Mouse (Mus musculus) ovary, adult 18-20 months (tissue): ENCODE measurements around the gene Plekha8.

Experiments used
- DNase-seq: peaks from one replicate; pipeline ENCODE4 v3.0.0; 2022; ENCODE audit warnings: low spot score, mixed read lengths

Gene Plekha8

DNA sequence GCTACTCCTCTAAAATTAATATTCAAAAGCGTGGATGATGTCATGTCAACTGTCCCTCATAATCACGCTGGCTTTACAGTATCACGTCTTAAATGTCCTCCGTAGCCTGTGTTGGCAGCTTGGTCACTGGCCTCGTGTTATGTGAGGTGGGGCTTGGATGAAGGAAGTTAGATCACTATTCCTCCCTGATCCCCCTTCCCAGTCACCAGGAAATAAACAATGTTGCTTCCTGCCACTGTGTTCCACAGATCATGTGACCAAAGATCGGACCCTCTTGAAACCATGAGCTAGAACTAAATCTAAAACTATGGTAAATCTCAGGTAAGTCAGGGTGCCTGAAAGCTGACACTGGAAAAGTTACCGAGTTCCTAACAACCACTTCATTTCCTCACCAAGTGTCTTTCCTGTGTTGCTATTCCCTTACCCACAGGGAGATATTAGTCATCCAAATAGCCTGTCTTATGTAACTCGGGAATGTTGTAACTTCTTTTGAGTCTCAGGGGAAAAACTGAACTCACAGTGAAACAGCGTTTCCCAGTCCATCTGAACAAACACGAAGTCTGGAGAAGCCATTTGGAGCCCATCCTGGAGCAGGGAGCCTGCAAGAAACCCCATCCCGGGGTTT, 60.7 kb downstream of the Plekha8 start:
- no peak for DNase-seq

DNA sequence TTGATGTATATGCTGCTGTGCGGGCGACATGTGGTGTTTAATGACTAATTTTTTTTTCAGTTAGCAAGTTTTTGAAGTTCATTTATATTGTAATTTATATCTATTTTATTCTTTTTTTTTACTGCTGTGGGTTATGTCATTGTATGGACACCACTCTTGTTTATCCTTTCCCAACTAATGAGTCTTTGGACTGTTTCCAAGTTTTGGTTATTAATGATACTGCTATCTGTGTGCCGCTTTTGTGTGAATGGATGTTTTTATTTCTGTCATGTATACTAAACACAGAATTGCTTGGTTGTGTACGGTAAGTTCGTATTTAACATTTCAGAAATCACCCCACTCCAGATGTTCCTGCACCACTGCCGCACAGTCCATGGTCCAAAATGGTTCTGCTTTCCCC, 63.0 kb downstream of the Plekha8 start:
- no peak for DNase-seq

DNA sequence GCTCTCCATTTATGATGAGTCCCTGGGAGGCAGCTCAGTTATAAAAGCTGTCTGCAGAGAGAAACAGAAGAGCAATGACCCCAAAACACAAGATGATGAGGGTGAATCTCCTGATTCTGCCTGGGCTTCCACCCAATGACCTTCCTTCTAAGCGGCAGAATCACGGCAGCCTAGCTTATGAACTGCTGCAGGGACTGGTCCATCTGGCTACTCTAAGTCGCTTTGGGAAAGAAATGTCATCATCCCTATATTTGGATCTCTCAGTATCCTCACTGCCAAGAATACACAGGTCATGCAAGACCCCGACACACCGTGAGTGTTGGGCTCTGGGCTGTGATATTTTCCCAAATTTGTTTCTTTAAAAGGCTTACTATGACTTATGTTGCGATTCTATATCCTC, 75.0 kb downstream of the Plekha8 start:
- DNase-seq = no peak

DNA sequence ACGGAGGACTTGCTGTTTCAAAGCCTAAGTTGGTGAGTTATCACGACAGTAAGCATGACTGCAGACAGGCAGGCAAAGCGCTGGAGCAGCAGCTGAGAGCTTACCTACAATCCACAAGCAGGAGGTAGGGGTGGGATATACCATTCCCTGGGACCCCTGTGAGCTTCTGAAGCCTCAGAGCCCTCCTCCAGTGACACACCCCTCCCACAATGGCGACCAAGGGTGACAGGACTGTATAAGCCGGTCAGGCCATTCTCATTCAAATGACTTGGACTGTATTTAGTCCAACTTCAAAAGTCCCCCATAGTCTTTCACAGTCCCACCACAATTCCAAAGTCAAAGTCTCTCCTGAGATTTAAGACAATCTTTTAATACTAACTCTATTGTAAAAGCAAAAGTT, 78.0 kb downstream of the Plekha8 start:
- no peak for DNase-seq

DNA sequence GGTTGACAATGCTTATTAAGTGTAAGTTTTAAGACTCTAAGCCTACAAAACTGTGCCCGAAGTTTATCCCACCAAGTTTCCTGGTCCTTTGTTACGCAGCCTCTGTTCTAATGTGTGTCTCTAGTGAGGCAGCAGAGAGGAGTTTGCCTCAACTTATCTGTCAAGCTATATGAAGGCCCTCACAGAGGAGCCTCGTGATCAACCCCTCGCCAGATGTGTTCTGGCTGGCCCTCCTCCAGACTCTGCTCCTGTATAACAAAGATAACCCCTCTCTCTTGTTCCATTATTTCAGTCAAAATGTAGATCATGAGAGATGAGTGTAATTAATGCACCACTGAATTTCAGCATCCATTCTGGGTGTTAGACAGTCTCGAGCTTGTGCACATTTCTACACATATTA, 84.8 kb downstream of the Plekha8 start:
- no peak for DNase-seq

DNA sequence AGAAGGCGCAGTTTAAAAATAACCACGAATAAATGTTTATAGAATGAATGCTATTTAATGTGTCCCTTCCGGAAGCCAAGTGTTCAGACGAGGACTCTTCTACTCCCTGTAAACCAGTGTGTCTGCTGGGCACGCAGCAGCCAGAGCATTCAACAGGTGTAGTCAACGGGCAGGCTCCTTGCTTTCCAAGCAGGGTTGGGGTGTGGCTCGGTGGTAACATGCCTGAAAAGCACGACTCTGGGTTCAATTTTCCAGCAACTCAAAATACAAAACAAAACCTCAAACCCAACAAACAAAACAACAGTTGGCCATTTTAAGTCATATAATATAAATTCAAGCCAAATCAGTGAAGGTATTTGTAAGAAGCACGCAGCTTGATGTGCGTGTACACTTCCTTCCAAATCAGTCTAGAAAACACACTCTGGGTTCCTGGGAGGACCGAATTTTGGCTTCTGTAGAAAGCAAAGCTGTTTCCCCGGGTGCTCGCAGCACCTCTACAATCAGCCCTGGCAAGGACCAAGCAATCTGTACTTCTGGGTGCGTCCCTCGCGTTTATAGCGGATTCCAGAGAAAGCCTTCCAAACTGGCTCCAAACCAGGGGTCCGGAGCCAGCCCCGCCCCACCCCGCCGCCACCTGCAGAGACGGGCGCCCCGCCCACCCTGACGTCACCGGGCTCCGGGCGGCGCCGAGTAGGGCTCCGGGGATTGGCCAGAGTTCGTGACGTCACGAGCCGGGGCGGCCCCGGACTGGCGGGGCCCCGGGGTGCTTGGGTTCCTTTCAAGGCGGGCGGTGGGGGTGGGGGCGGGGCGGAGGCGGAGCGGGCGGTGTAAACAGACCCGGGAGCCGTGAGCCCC, 86.2 kb downstream of the Plekha8 start, which contains the start of gene Mturn:
Gene Mturn, plus strand, starts transcription at position 734 of the 855 bp plus-strand sequence.
- DNase-seq = peak; percentile 97

DNA sequence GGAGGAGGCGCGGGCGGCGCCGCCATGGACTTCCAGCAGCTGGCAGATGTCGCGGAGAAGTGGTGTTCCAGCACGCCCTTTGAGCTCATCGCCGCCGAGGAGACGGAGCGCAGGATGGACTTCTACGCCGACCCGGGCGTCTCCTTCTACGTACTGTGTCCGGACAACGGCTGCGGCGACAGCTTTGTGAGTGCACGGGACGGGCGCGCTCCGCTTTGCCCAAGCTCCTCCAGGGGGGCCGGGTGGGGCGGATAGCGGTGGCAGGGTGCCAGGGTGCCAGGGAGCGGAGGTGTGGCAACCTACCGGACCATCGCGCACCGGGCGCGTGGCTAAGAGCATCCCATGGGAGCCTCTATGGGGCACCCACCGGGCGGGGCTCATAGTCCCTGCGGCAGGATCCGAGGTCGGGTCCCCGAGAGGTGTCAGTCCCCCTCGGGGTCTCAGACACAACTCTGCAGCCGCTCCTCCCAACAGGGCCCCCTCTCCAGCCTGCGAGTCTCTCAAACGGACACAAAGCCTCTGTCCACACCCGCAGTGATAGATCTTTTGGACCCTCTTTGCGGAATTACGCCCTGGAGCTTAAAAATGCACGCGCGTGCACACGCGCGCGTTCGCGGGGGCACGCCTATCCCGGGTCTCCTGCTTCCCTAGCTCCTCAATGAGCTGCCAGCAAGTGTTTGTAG, 87.0 kb downstream of the Plekha8 start:
- no peak for DNase-seq

DNA sequence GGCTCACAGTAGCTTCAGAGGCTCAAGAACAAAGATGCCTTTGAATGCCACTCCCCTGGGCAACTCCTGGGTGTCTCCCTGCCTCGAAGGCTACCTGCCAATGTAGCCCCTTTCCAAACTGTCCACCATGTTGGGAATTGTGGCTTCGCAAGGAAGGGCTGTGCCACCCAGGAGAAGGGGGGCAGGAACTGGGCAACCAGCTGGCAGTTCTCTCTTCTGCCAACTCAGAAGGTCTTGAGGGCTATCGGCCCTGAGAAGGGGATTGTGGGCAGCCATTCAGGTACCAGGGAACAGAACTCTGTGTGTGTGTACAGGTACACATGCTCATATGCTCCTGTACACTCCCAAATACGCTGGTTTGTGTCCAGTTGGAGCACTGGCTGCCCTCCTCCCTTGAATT, 89.2 kb downstream of the Plekha8 start:
- DNase-seq = no peak

DNA sequence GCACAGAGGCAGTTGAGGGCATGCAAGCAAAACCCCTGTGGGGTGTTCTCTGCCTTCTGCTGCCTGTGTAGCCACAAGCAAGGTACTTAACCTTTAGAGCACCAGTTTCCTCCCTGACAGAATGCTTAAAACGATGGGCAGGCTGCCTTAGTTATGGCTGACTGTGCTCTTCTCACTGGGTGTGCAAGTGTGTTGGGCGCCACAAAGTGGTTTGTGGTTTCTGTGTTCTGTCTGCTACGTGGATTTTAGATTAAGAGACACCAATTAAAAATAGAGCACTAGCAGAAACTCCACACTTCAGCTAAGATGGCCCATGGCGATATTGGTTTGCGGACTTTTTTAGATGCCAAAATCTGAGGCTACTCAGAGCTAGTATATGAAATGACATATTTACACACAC, 90.2 kb downstream of the Plekha8 start:
- DNase-seq = no peak

DNA sequence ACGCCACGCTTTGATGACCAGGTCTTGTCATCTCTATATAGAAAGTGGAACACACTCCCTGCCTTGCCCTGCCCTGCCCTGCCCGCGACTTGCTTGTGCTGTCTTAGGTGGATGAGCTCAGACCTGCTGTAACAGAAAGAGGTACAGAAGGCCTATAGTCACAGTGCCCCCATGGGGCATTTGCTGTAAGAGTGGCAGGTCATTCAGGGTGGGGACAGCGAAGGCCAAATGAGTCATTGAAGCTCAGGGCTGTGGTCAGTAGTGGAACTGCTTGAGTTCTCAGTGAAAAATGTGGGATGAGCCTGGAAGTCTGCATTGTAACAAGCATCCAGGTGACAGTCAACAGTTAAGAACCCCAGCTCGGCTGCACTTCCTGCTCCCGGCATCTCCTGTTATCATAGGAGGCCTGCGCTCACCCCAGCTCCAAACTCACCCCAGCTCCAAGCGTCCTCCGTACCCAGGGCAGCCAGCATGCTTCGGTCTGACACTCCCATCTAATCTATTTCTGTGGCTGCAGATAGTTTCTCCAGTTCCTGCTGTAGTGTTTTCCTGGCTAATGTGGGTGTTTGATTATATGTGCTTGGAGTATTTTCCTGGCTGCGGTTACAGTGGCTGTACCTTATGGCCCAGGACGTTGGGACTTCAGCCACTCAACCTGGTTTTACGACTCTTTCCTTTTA, 90.9 kb downstream of the Plekha8 start:
- DNase-seq = no peak

DNA sequence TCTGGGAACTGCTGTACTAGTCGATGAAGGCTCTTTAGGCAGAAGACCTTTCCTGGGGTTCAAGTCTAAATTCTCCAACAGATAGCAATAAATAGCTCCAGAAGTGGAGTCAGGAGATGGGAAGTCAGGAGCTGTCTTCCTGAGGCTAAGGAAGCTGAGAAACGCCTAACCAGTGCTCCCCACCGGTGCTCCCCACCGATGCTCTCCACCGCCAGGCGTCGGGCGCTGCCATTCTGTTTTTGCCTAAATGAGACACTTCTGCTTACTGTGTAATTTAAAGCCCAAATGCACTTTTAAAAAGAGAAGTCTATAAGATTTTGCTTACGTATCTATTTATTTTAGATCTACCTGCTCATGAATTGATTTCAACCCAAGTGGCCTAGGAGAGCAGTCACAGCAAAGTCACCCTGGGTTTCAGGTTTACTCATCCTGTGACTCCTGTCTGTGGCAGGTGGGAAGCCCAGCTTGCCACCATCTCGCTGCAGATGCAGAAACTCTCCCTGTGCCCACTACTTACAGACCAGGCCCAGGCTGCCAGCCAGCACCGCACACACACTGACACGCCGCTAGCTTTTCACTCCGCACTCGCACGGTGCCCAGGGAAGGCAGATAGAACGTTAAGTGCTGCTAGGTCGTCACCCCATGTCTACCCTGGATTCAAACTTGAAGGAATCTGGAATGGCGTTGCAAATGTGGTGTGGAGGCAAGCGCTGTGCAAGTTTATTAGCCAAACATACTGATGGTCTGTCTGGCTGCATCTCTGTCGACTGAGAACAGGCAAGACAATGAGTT, 92.2 kb downstream of the Plekha8 start:
- no peak for DNase-seq

DNA sequence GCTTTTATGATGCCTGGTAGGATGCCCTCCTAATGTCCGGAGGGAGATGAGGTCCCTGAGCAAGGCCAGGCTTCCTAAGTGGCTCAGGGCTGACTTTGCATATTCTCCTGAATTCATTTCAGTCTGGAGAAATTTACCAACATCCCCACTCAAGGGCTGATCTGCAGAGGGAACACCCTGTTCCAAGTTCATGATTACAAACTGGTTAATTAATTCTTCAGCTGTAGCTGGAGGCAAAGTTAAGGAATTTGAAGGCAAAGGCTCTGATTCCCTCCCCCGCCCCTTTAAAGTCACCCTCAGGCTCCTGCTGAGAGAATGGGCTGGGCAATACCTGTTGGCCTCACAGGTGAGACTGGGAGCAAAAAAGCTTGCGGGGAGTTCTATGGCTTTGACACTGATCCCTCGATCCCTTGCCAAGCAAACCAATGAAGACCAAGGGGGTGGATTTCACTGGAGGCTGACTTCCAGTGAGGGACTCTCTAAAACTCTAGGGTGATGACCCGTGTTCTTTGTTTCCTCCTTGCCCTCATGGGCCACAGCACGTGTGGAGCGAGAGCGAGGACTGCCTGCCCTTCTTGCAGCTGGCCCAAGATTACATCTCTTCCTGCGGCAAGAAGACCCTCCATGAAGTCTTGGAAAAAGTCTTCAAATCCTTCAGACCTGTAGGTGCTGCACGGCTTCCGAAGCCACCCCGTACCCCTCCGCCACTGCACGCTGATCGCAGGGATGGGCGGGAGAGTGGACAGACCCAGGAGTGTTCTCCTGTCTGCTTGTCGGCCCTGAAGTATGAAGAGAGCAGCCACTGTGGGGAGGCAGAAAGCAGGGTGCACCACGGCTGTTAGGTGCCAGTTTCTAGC, 93.8 kb downstream of the Plekha8 start:
- no peak for DNase-seq

DNA sequence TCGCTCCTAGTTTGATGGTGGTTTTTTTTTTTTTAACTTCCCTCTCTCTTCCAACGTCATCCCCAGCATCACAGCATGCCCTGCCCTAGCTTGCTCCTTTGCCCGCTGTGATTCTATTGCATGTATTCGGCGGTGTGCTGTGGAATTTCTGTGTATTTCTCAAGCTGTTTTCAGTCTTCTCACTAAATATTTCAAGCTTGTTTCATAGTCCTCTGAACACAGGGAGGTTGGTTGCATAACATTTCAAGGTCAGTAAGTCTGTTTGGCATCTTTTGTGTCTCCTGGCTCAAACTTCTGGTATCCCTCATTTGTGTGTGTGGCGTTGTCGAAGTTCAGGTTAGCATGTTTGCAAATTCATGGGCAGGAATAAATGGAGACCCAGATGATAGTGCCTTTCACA, 94.8 kb downstream of the Plekha8 start:
- no peak for DNase-seq

DNA sequence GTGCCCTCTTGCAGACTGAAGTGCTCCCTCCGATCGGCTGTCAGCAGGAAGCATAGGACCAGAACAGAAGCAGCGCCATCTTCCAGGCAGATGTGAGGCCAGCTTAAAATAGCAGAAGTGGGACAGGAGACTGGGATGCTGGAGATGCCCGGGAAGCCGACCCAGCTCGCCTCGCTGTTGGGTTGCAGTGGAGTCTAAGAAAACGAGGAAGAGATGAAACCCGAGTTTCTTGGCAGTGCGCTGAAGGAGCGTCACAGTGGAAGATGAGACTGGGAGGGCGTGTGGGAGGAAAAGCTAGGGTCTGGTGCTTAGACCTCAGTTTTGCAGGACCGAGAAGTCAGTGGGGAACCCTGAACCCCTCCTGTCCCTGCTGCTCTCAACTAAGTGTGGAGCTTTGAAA, 95.9 kb downstream of the Plekha8 start:
- DNase-seq = no peak

DNA sequence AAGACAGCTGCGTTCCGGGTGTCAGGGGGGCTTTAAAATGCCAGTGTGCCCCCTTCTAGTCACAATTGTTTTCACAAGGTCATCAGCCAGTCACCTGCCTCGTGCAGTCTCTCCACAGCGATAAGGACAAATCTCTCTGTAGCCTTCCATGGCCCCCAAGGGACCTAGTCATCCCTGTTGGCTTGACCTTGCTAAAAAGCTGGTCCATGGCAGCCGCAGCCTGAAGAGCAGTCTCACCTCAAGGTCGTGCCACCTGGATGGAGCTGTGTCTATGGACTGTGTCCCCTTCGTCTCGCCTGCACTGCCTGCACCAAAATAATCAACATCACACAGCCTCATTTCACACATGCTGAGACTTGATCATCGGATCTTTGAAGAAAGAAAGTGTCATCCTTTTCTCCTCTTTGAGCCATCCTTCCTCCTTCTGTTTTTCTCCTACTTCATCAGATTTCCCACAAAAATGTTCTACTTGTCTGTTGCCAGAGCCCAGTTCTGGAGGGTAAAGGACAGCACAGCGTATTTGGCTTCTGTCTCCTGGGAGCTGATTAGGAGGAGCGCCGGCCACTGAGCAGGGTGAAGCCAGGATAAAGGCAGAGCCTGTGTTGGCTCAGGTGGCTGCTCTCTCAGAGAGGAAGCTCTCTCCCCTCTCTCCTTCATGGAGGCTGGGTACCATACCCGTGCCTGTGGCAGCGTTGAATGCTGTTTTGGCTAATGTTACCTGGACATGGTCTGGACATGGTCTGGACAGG, 96.6 kb downstream of the Plekha8 start:
- DNase-seq = no peak

DNA sequence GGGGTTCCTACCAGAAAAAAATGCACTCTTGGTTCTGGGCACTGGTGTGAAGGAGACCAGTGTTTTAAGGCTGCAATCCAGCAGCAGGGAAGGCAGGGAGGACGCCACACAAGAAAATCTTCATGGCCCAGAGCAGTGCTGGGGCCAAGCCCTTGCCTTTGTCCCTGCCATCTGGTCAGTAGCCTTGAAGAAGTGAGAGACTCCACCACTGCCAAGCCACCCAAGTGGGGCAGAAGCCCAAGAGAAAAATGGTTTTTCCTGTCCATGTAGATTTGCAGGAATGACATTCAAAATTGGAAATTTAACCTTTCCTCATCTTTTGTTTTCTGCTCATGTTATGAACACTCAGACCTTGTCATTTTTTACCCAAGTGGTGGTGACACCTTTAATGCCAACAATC, 97.3 kb downstream of the Plekha8 start:
- DNase-seq = no peak

DNA sequence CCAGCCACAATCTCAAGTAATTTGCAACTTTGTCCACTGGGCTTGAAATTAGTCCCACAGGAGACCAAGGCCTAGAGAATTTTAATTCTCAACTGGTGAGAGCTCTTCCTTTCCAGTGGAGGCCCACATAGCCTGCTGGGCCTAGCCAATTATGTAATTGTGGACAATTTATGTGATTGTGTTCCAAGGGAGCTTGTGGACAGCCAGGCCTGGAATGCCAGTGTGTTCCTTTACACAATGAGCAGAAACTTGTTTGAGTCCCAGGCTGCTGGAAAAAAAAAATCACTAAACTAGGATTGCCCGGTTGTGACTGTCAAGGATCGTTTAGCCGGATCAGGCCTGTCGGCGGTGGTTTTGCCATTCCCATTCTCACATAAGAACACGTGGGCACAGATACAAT, 98.4 kb downstream of the Plekha8 start:
- DNase-seq = no peak
